Mouse (Mus musculus): ENCODE measurements around the gene Fam213b.

Fam213b gene

DNA sequence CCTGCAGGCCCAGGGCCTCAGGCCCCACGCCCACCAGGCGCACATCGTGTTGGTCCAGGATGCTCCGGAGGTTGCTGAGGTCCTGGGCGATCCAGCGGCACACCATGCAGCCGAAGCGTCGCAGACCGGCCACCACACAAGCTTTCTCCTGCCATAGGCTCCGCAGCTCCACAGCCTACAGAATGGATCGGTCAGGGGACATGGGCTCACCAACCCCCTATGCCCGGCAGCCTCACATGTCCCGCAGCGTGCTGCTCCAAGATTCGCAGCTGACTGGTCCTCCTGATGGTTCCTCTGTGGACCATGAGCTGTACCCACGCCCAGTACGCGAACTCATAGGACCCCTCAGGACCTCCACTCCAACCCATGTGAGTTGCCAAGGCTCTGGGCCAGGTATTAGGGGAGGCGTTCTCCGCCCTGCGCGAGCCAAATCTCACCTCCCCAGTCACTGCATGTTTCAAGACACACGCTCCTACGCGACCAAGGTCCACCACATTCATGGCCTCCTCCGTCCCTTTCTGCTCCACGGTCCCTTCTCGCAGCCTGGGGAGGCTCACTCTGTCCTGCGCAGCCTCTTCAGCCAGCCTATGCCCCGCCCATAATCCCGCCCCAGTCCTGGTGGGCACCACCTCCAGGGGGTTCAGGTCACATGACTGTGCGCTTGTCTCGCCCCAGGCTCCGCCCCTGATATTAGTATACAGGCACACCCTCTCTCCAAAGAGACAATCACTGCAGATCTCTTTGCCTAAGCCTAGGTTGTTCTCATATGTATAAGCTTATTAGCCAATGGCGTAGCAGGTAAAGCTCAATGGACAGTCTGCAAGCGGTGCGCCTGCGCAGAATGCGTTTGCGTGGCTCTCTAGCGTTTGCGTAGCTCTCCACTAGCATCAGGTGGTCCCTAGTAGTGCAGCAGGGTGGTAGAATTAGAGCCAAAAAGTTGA is at the start of gene Fam213b:
Gene Fam213b (minus strand): TSS at position 630 of the 941 bp plus-strand sequence.
- DNase-seq = peak; percentile 91

DNA sequence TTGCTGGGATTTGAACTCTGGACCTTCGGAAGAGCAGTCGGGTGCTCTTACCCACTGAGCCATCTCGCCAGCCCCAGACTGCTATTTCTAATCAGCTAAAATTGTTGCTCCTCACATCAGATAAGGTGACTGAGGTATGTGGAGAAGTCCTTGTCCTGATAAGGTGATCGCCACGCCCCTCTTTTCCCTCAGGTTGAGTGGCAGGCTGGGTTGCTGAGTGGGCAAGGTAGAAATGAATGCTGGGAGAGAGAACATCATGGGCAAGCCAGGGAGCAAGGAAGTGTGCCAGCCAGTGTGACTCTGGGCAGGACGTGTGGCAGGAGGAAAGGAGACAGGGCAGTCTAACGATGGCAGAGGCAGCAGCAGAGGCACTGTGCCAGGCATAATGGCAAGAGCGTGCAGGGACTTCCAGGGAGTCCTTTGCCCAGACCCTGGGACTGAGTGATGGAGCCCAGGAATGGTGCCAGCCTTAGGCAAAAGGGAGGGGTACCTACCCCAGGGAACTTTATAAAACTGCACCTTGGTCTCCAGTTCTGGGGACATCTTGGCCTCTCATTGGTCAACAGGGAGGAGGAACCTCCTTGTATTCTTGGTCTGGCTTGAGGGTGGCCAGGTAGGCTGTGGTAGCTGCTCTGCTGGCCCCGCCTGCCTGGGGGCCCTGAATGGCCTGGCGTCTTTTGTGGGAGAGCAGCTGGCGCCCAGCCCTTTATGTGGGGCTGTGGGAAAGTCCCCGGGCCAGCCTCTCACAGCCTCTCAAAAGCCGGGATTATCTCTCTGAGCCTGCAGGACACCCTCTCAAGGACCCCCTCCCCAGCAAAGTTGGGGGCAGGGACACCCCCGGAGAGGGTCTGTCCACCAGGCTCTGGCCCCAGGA is 49.4 kb upstream of the Fam213b start:
- peak; percentile 75 for DNase-seq

DNA sequence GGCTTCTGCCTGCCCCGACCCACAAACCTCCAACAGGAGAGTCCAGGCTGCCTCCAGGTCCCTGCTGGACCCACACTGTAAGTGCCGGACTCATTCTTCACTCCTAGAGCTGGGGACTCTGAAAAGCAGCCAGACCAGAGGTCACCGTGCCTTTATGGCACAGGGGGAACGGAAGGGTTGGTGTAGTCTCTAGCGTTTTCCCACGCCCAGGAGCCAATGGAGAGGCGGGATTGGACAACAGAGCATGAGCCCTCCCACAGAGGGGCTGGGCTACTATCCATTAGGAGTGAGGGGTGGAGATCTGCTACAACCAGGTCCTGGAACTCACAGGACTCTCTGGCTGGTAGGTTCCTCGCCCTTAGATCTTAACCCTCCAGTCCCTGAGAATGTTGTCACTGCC is 47.4 kb upstream of the Fam213b start:
- peak; percentile 81 for DNase-seq

DNA sequence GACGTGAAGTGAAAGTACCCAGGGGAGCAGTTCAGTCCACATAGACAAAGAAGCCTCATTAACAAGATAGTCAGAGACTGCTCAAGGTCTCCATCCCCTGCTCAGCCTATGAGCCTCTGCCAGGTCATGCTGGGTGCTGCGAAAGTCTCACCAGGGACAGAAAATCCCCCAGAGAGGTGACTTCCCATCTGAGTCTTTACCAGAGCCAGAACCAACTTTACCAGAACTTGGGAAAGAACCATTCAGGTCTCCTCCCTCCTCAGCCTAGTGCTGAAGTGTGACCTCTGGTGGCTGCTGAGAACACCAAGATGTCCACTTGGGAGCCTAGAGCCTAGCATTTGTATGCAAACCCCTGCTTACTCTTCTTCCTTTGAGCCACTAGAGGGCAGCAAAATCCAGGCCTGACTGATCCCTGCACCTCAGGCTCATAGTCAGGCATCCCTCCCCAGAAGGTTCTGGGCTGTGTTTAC is 45.2 kb upstream of the Fam213b start:
- peak; percentile 92 for DNase-seq

DNA sequence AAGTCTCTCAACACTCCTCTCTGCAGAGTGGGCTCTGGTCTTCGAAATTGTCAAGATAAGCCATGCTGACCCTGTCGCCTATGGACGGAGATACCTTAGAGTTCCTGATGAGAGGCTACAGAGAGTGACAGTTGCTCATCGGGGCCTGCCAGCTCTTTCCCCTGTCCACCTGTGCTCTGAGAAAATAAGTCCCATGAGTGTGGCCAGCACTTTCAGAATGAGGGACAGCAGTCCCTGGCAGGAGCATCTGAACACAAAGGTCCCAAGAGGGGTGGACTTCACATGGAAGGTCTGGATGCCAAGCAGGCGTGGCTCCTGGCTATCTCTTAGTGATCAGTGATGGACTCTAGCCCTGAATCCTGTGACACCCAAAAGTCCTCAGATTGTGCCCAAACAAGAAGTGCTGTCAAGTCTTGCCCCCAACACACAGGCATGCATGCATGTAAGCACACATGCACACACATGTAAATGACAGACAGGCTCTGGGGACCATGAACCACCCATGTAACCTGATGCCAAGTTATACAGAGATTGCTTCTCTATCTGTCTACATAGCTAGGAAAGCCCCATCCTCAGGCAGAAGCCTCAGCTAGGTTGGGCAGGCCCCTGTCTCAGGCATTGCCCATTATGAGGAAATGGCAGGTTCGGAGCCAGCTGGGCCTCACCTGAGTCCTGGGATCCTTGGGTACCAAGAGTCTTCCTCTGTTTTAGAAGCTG is 44.5 kb upstream of the Fam213b start:
- no peak for DNase-seq

DNA sequence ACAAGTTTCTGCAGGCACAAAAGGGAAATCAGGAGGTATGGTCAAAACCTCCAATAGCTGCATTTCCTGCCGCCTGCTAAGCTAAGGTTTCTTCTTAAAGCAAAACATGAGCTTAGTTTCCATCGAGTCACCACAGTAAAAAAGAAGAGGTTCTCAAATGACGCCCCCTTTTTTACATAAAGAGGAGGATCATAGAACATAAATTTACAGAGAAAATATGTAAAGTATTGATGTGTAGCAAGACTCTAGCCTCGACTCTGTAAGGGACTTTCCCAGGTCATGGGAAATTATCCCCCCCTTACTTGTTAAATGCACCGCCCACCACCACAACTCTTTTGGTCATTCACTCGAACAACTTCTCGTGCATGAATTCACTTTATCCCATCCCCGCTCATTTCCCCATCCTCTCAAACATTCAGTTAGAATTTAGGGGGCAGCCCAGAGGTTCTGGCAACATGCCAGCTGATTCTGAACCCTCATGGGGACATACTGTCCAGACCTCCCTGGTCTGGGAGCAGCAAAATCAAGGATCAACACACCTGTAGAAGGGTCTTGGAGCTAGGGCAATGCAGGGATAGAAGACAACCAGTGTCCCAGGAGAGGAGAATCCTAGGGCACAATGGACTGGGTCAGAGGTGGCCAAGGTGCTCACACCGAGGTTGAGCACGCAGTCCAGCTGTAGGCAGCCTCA is 43.8 kb upstream of the Fam213b start:
- DNase-seq = no peak

DNA sequence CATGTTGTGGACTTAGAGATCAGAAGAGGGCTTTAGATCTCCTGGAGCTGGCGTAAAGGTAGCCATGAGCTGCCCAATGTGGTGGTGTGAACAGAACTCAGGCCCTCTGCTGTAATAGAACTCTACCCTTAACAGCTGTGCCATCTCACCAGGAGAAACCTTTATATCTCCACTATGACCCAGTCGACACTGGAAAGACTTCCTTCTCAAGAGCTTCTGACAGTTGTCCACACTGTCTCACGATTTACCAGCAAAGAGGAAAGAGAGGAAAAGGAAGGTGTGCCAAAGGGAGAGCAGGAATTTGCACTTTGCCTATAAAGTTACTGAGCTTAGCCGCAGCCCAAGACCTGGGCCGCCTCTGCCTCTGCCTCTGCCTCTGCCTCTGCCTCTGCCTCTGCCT is 42.9 kb upstream of the Fam213b start:
- DNase-seq = no peak

DNA sequence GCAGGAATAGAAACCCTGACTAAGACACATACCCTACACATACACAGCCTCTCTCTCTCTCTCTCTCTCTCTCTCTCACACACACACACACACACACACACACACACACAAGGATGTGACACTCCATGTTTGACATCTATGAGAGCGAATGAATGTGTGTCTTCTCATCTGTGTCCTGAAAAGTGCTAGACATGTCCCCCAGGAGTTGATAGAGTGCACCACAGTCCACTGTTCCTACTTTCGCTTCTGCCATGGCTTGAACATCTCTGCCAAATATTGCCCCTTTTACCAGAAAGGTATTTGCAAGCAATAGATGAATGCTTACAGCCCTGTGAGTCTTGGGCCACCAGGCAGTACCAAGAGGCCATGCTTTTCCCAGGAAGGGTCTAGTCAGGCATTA is 41.2 kb upstream of the Fam213b start:
- no peak for DNase-seq

DNA sequence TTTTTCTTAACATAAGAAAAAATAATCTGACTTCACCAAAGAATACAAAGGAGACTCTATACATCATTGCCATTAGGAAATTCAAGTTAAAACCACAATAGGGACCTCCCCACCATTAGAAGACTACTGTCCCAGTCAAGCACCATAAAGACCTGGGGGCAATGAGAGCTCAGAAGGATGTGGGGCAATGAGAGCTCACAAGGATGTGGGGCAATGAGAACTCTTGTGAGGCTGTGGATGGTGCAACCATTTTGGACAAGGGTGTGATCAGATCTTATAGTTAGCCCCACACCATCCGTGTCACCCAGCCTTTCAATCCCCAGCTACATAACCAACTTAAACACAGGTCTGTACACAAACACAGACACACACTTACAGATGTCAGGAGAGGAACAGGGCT is 38.8 kb upstream of the Fam213b start:
- no peak for DNase-seq

DNA sequence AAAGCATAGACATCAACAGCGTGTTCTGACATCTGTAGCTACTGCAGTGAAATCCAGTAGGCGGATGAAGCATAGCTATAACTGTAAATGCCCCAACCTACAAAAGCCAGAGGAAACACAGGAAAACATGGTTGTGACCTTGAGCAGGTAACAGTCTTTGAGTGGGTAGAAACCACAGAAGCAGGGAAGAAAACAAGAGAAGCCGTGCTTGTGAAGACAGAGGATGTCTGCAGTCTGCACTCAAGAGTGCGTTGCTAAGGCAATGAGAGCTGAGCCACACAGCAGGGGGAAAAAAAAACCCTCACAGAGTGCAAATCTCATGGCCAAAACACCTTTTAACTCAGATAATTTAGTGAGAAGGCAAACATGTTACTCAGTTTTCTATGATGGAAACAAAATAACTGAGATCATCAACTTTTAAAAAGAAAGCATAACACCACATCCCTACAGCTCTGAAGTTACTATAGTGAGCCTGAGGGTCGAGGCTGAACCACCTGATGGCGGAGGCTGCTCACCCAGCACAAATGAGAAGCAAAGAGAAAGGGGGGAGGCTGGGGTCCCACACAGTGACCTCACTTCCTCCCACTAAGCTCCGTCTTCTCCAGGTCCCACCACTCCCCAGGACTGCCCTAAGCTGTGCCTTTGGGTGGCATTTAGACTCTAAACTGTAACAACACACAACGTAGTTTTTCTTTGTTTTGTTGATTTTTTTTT is 37.8 kb upstream of the Fam213b start:
- no peak for DNase-seq

DNA sequence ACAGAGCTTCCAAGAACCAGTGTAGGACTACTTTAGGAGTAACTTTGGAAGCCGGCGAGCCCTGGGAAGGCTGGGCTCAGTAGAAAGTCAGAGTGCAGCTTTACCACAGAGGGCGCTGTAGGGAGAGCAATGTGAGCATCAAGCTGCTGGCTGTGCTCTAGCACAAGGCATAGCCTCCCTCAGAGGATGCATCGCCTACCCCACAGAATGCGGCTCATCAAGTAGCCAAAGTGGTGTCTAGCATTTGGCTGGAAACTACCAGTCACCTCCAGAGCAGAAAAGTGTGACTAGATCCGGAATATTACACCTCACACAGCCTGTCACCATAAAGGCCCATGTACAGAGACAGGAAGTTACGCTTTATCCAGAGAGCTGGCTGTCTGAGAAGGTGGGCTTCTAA is 36.9 kb upstream of the Fam213b start:
- DNase-seq = no peak

DNA sequence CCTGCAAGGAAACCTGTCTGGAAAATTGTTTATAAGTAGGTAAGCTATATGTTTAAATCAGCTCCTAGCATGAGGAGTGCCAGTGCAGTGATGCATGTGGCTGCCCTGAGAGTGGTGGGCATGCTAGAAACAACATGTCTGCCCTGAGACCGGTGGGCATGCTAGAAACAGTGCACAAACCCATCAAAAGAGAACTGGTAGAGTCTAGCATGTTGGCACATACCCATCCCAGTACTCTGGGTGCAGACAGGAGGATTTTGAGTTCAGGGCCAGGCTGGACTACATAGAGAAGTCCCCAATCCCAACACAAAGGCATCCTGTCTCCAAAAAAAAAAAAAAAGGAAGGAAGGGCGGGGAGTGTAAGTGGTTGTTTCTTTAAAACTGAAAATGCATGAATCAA is 35.9 kb upstream of the Fam213b start:
- DNase-seq = no peak

DNA sequence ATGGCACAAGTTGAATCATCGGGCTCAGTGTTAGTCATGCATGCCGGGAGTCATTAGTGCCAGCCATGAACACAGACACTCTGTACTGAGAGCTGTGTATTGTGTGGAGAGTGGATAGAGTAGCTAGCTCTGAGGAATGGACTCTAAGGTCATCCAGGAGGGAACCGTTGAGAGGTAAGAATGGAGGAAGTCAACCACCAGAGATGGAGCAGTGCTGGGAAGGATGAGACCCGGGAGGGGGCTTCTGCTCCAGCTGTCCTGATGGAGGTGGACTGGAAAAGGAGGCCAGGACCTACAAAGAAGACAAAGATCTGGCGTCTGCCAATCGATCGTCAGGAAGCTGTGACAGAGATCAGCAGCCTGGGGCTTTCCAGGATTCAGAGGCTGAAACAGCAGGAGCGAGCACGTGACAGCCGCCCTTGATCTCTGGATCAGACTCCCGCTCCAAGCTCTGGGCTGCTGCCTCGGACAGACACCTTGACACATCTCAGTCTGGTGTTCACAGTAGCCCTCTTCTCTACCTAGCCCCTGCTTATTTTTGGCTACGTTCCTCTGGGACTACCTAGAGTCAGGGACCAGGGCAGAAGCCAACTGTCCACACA is 34.5 kb upstream of the Fam213b start:
- no peak for DNase-seq

DNA sequence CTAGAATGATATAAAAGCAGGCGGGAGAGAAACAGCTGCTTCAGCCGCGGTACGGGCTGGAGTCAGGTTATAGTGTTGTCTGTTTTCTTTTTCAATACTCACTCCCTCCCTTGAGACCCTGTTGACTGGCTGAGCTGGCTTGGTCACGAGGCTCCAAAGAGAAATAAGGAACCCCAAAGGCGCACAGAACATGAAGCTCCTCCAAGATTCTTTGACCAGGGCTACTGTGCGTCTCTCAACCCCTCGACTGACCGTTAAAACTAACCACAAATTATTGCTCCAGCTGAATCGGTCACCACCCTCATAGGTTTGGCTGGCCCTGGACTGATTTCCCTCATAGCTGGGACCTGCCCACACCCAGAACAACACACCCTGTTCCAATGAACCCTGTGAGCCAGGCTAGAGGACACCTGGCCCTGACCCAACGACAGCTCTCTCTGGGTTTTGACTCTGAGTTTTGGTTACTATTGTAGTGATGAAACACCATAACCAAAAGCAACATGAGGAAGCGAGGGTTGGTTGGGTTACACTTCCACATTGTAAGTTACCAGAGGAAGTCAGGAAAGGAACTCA is 30.2 kb upstream of the Fam213b start:
- peak; percentile 68 for DNase-seq

DNA sequence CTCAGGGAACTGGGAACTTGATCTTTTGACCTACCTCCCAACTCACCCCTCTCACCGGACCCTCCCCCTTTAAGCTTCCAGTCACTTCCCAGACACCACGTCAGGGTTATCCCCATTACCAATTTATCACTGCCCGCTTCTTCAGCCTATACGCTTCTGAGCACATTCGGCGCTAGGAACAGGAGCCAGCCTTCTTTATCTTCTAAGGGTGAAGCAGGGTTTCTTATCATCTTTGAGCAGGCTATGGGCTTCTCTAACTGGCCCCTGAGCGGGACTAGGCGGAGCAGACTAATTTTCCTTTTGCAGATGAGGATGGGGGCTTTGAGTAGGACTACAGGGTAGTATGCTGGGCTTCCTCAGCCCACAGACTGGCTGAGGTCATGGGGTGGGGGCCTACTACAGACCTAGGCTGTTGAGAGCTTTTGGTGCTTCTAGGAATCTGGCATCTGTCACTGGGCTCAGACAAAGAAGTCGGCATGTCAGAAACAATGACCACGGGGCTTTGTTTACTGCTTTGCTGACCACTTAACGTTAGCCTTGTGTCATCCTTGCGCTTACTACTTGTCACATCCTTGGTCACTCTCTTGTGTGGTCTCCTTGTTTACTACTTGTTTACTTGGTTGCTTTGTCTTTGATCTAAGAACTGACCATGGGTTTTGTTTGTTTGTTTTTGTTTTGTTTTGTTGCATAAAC is 29.6 kb upstream of the Fam213b start, which contains the start of gene Tnfrsf14:
Gene Tnfrsf14 (minus strand): TSS at position 169 of the 693 bp plus-strand sequence.
- no peak for DNase-seq

DNA sequence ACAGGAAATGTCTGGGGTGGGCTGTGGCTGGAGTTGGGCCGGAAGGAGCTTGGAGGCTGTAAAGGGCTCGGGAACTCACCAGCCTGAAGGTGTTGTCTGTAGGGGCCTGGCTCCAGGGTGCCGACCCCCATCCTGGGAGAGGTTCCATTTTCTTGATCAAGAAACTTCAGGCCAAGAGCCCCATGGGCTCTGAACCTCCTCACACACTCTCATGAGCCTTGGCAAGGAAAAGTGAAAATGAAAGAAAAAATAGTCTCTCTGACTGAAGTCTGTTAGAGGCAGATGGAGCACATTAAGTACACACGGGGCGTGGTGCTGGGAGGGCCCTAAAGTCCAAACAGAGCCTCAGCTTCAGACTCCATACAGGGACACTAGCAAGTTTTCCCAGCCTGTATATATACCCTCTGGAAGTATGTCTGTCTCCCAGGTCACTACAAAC is 29.0 kb upstream of the Fam213b start:
- DNase-seq = peak; percentile 84

DNA sequence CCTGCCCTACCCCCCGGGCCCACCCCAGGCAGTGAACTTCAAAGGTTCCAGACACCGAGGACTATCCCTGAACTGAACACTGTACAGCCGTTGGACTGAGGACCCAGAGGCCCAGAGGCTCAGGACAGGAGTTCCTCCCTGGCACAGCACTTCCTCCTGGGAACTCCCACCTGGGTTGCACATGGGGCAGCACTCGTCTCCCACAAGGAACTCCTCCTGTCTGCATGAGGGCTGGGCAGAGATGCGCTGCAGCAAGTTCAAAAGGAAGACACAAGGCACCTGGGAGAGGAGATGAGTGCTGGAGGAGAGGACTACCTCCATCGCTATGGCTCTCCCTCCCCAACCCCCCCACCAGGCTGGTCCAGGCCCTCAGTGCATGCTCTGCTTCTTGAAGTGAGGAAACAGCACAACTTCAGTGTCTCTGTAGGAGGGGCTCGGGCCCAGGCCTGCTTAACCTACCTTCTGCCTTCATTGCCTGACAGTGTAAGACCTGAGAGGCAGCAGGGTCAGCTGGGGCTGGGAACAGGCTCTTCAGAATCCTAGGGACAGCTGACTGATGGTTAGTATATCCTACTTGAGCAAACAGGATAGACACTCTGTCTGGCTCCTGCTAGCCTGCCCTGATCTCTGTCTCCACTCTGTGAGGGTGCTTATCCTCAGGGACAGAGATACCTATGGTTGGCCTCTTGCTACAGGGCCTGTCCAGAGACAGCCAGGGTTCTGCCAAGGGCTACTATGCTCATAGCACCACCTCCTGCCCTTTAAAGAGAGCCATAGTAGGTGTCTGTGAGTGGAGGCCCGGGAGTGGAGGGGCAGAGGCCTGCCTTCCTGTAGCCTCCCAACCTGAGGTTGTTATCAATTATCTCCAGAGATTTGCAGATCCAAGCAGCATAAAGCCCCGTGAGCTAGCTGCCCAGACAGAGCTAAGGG is 28.3 kb upstream of the Fam213b start:
- DNase-seq = peak; percentile 25

DNA sequence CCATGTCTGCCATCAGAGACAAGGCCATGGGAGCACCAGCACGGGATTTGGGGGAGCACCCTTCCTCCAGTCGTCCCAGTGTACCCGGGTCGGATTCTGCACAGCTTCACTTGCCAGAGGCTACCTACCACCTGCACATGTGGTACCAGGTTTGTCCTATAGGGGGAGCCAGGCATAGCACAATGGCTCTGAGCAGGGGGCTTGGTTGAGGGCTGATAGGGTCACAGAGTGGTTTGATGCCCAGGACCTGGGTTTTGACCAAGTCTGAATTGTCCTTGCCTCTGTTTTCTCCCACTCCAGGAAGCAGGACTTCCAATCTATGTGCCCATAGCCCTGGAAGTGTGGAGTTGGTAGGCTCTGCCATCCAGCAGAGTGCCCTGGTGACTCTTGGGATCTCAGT is 26.5 kb upstream of the Fam213b start:
- peak; percentile 58 for DNase-seq

DNA sequence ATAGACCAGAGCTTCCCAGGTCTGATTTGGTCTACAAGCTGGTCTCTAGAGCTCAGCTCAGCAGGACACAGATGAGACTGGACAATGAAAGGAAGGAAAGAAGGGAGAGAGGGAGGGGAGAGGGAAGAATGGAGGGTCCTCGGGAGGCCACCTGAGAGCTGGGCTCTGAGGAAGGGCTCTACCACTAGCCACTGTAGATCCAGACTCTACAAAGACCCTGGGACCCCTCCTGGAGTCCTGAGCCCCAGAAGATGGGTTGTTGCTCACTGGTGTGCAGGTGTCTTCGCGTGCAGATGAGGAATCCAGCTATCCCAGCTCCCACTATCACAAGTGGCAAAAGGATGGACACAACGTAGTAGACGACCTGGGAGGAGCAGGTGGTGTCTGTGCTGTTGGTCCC is 24.0 kb upstream of the Fam213b start:
- DNase-seq = no peak

All from lung, postnatal 36 days (tissue).